Mouse (Mus musculus) left cerebral cortex, postnatal 25 days (tissue): ENCODE results near the gene Rab11fip3. TPM values are rescaled to one million over a fixed set of nuclear protein-coding genes. Genes with fewer than 3 reads are reported as not detected.

ENCODE experiments used
- DNase-seq, 2 experiments: peaks; one replicate each; pipeline ENCODE4 v3.0.0; 2022; ENCODE audit warnings: low spot score in 2 of 2, mixed read lengths in 1 of 2
- intact Hi-C: fragments of 180-260 bp; cut with DNase I; formaldehyde crosslinking; loops from one replicate; pipeline ENCODE4 v1.15.1; 2025
- total RNA-seq, 2 experiments: library from RNA; stranded (reverse); gene quantifications; 2 replicates each; pipeline ENCODE4 v1.2.3; 2021

The Rab11fip3 gene
- total RNA-seq, 2 experiments from 2014 or later = 95.8 to 103 TPM

DNA sequence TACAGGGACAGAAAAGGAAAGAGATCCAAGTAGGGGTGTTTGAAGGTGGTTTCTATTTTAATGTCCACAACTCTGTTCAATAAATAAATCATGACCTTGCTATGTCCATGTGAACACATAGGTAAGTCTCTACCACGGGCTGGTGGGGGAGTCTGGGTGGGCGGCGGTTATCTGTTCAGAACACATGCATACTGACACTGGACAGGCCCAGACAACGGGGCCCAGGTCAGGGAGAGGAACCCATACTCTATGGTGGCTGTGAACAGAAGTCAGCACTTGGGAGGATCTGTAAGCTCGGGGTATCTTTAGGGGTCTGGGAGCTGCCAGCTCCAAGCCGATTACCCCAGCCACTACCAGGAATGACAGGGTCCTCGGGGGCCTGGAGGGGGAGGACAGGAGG lies 123.0 kb downstream of the Rab11fip3 start:
- DNase-seq = no peak
- intact Hi-C loops = no loop called here

GRCm38 (mm10) chr17:25945517-25946155 lies 123.7 kb downstream of the Rab11fip3 start:
- intact Hi-C loops = no loop called here

DNA sequence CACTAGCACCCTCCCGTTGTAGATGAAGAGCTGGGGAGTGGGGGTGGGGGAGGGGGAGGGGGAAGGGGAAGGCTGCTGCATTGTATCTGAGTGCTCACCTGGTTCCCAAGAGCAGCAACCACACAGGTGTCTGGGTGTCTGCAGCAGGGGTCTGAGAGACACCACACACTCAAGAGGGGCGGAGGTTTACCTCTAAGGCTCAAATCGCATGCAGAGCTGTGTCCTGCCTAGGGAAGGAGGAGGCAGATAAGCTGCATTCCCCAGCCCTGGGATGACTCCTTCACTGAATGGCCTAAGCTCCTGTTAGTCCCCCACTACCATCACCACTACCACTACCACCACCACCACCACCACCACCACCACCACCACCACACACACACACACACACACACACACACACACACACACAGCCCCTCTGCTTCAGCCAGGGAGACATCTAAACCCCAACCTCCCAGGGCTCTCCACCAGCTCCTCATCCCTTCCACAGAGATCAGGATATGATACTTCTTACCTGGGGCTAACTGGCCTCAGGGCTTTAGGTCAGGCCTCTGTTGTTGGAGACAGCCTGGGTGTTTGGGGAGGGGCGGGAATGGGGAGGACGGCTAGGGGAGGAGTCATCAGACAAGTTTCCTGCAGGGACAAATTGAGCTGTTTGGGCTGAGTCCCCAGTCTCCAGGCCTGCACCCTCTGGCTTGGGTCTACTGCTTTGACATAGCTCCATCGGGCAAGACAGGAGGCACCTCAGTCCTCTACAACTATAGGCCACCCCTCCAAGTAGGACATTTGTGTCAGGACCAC lies 124.8 kb downstream of the Rab11fip3 start, which contains the start of the genes Pigq and Nhlrc4:
Pigq (minus strand) TSS at position 571 of the 798 bp plus-strand sequence.
Nhlrc4 (minus strand) TSS at position 596 of the 798 bp plus-strand sequence.
- DNase-seq = no peak
- intact Hi-C loops = no loop called here

More at GRCm38 (mm10) chr17:25945517-25946155, 123.7 kb downstream of the Rab11fip3 start:
- DNase-seq = no peak

DNA sequence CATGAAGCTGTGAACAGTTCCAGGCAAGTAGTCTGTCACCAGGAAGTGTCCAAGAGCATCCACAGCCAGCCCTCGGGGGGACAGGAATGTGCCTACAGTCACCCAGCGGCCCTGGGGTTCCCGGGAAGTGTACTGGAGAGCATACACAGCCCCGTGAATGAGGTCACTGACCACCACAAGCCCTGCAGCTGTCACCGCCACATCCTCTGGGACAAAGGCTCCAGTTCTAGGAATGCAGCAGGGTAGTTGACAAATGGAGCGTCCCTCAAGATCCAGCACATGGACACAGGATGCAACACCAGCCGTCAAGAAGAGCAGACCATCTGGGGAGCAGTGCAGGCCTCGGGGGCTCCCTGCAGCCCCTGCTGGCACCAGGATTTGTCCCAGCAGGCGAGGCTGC lies 125.6 kb downstream of the Rab11fip3 start:
- intact Hi-C loops = no loop called here
- no peak for DNase-seq

DNA sequence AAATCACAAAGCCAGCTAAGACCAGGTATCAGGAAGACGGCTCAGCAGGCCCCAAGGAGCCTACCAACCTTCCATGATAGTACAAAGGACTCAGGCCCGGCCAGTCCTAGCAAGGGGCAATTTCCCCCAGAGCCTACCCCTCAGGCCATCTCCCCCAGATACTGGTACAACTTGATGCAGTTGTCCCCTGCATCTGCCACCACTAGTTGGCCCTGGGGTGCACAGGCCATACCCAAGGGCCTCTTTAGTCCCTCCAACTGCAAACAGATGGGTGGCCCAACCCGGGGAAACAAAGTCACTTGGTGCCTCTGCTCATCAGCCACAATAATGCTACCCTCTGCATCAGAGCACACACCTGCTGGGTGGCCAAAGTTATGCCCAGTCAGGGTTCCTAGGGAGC lies 126.1 kb downstream of the Rab11fip3 start:
- intact Hi-C loops = no loop called here
- DNase-seq = no peak

GRCm38 (mm10) chr17:25942597-25943151 lies 126.7 kb downstream of the Rab11fip3 start:
- DNase-seq = no peak
- intact Hi-C loops = no loop called here

DNA sequence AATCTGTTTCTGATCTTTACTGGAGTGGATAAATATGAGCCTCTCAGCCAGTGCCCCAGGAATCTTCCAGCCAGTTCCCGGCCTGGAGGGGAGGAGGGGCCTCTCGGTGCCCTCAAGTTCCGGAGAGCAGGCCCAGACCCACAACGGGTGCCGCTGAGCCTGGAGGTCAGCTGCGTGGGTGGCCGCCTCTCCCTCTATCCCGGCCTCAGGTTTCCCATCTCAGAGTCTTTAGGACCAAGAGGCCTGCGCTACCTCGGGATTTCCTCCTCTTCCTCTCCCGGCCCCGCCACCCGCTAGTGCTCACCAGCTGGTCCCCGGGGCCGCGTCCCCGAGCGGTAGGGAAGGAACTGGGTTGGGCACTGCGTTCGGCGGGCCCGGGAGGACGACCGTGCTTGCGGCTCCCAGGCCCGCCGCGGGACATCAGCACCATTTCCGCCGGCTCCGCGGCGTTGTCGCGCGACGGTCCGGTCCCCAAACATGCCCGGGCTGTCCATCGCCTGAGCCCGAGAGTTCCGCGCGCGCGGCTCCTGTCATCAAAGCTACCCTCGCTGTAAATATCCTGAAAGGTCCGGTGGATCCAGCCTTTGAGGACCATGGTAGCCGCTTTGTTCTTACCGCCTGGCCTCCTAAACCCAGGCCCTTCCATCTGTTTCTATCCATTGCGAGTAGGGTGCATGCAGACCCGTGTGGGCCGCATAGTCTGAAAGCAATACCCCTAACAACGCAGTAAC lies 127.7 kb downstream of the Rab11fip3 start:
- intact Hi-C loops = no loop called here
- DNase-seq = peak; percentile 75 to 77

Other genes with a start within 250 kb of the Rab11fip3 start
- 10 to 100 TPM; 25.1 to 25.4 TPM for gene Wdr24, start 245.9 kb downstream of the Rab11fip3 start, total RNA-seq
- gene Jmjd8, start 240.7 kb downstream of the Rab11fip3 start, total RNA-seq = 10 to 100 TPM; 55.9 to 57.6 TPM
- 100 to 1,000 TPM; 171 to 173 TPM for gene Stub1, start 236.2 kb downstream of the Rab11fip3 start, total RNA-seq
- gene Rhbdl1, start 232.3 kb downstream of the Rab11fip3 start, total RNA-seq = 10 to 100 TPM; 59.0 to 59.7 TPM
- gene Gm20683, start 227.8 kb downstream of the Rab11fip3 start, total RNA-seq = 10 to 100 TPM; 23.0 to 25.2 TPM
- gene Rhot2, start 224.7 kb downstream of the Rab11fip3 start, total RNA-seq = 10 to 100 TPM; 76.9 to 84.4 TPM
- 10 to 100 TPM; 29.8 to 31.4 TPM for gene Wdr90, start 208.1 kb downstream of the Rab11fip3 start, total RNA-seq
- 10 to 100 TPM; 21.1 to 22.2 TPM for gene Mcrip2, start 200.8 kb downstream of the Rab11fip3 start, total RNA-seq
- 10 to 100 TPM; 34.8 to 38.1 TPM for gene Mettl26, start 194.5 kb downstream of the Rab11fip3 start, total RNA-seq
- 1 to 10 TPM; 1.3 to 2.5 TPM for gene Wfikkn1, start 188.7 kb downstream of the Rab11fip3 start, total RNA-seq
- 10 to 100 TPM; 46.7 to 50.9 TPM for gene Rab40c, start 149.8 kb downstream of the Rab11fip3 start, total RNA-seq
- 100 to 1,000 TPM; 116 to 118 TPM for gene Pigq, start 124.6 kb downstream of the Rab11fip3 start, total RNA-seq
- not detected for gene Nhlrc4, start 124.6 kb downstream of the Rab11fip3 start, total RNA-seq
- under 1 TPM in 1 of 2 experiments, not detected in 1; 0.23 TPM for gene A930017K11Rik, start 117.0 kb downstream of the Rab11fip3 start, total RNA-seq
- 10 to 100 TPM; 47.0 to 51.6 TPM for gene Capn15, start 83.8 kb downstream of the Rab11fip3 start, total RNA-seq
- gene Decr2, start 20.8 kb upstream of the Rab11fip3 start, total RNA-seq = 10 to 100 TPM; 26.4 to 27.9 TPM
- gene Nme4, start 26.0 kb upstream of the Rab11fip3 start, total RNA-seq = 1 to 10 TPM; 3.3 to 3.7 TPM
- gene Tmem8, start 43.7 kb upstream of the Rab11fip3 start, total RNA-seq = 10 to 100 TPM; 11.6 to 13.0 TPM
- gene Mrpl28, start 53.9 kb upstream of the Rab11fip3 start, total RNA-seq = 10 to 100 TPM; 62.6 to 68.7 TPM
- 10 to 100 TPM; 21.1 to 21.6 TPM for gene Axin1, start 69.1 kb upstream of the Rab11fip3 start, total RNA-seq
- under 1 TPM; 0.32 to 0.73 TPM for gene Pdia2, start 129.5 kb upstream of the Rab11fip3 start, total RNA-seq
- gene Rgs11, start 133.4 kb upstream of the Rab11fip3 start, total RNA-seq = 10 to 100 TPM; 36.6 to 43.5 TPM
- 100 to 1,000 TPM; 103 to 107 TPM for gene Arhgdig, start 138.2 kb upstream of the Rab11fip3 start, total RNA-seq
- gene Fam234a, start 174.7 kb upstream of the Rab11fip3 start, total RNA-seq = 10 to 100 TPM; 13.9 to 14.2 TPM
- gene Luc7l, start 183.3 kb upstream of the Rab11fip3 start, total RNA-seq = 10 to 100 TPM; 78.1 to 84.7 TPM